Mouse (Mus musculus): ENCODE results near the gene Sgf29. TPM values are rescaled to one million over a fixed set of nuclear protein-coding genes. Genes with fewer than 3 reads are reported as not detected.

Gene Sgf29
- polyA plus RNA-seq, 1 experiment = 45.5 TPM

DNA sequence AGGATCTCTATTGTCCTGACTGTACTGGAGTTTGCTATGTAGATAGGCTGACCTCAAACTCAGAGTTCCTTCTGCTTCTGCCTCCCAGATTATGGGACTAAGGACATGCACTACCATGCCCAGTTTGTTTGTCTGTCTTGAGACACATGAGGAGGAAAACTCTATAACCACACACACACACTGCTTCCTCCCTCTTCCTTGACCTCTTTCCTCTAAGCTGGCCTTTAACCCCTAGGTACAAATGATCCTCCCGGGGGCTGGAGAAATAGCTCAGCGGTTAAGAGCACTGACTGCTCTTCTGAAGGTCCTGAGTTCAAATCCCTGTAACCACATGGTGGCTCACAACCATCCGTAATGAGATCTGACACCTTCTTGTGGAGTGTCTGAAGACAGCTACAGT, 4.8 kb upstream of the Sgf29 start:
- no peaks in the 10 kb centered on the region for H3K4me1 ChIP-seq (ENCODE audit: control insufficient read depth, insufficient read depth, low read length)
- no peak overlapping the region for H3K27ac ChIP-seq (ENCODE audit: insufficient read depth, low read length)
- TF ChIP-seq CTCF (IDR thresholded peaks at IDR 0.05; ENCODE audit: borderline replicate concordance, insufficient read depth, low read depth, low read length) (no peak), POLR2A (IDR thresholded peaks at IDR 0.05; ENCODE audit: borderline replicate concordance, insufficient read depth, low read length) (no peak)
- no peak overlapping the region for H3K4me3 ChIP-seq (replicated peaks; ENCODE audit: insufficient read depth, low read depth, low read length)
- WGBS = 82% methylated on average over 3 of the region's 3 CpGs
- DNase-seq = no peak
- no peaks in the 10 kb centered on the region for H3K27me3 ChIP-seq (ENCODE audit: control insufficient read depth, insufficient read depth, low read length)

DNA sequence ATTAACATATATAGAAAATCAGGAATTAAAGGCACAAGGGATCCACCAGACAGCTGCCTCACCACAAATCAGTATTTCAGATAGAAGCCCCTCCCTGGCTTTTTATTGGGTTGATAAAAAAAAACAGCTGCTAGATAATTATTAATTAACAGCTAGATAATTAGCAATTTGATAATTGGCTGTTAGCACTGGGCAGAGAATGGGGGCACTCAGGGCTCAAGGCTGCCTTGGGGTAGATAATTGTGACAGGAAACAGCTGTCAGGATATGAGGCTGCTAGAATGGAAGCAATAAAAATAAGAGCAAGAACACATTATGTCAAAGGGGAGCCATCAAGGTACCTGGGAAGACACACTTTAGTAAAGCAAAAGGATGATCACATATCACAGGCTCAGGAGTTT, 4.2 kb upstream of the Sgf29 start:
- H3K4me3 ChIP-seq (replicated peaks; ENCODE audit: insufficient read depth, low read depth, low read length) = no peak overlapping the region
- no peak overlapping the region for H3K27ac ChIP-seq (ENCODE audit: insufficient read depth, low read length)
- H3K27me3 ChIP-seq (ENCODE audit: control insufficient read depth, insufficient read depth, low read length) = no peaks in the 10 kb centered on the region
- DNase-seq = no peak
- H3K4me1 ChIP-seq (ENCODE audit: control insufficient read depth, insufficient read depth, low read length) = no peaks in the 10 kb centered on the region
- TF ChIP-seq CTCF (IDR thresholded peaks at IDR 0.05; ENCODE audit: borderline replicate concordance, insufficient read depth, low read depth, low read length) = no peak
- no peak for TF ChIP-seq POLR2A (IDR thresholded peaks at IDR 0.05; ENCODE audit: borderline replicate concordance, insufficient read depth, low read length)

DNA sequence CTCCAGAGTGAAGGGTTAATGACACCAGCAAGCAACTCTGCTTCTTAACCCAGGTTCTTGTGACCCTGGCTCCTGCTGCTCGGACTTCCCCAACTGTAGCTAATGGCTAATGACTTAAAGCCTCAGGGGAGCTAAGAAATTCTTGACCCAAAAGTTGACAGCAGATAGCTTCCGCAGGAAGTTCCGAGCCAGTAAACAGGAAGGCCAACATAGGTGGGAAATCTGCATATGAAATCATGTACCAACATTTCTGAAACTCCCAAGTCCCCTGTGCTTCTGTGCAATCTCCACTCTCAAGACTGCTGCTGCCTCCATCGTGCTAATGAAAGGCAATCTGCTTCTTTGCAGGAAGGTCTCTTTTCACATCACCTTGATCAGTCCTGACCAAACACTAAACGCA, 3.4 kb upstream of the Sgf29 start:
- WGBS = 65% methylated on average over 5 of the region's 5 CpGs
- DNase-seq = no peak

DNA sequence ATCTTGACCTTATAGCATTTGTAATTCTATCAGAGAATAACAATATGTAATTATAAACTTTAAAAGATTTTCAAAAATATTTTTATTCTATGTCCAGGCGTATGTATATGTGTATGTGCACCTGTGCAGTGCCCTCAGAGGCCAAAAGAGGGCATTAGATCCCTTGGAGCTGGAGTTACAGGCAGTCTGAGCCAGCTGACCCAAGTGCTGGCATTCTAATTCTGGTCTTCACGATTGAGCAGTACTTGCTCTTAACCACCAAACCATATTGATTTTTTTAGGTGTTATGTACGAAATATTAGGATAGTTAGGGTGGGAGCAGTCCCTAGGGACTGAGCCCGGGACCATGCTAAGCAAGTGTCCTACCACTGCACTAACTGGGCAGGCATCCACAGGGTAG, 623 bp upstream of the Sgf29 start:
- Histone ChIP-seq H3K27ac (ENCODE audit: insufficient read depth, low read length) (no peak overlapping the region), H3K4me3 (replicated peaks; ENCODE audit: insufficient read depth, low read depth, low read length) (no peak overlapping the region), H3K27me3 (ENCODE audit: control insufficient read depth, insufficient read depth, low read length) (no peaks in the 10 kb centered on the region), H3K4me1 (ENCODE audit: control insufficient read depth, insufficient read depth, low read length) (no peaks in the 10 kb centered on the region)
- DNase-seq = peak; percentile 11 to 17
- WGBS = 61% methylated on average over 4 of the region's 4 CpGs
- TF ChIP-seq POLR2A (IDR thresholded peaks at IDR 0.05; ENCODE audit: borderline replicate concordance, insufficient read depth, low read length) = no peak
- TF ChIP-seq CTCF (IDR thresholded peaks at IDR 0.05; ENCODE audit: borderline replicate concordance, insufficient read depth, low read depth, low read length) = no peak

More for the DNA sequence above, 3.4 kb upstream of the Sgf29 start:
- TF ChIP-seq POLR2A (IDR thresholded peaks at IDR 0.05; ENCODE audit: borderline replicate concordance, insufficient read depth, low read length) (no peak), CTCF (IDR thresholded peaks at IDR 0.05; ENCODE audit: borderline replicate concordance, insufficient read depth, low read depth, low read length) (no peak)
- no peaks in the 10 kb centered on the region for H3K4me1 ChIP-seq (ENCODE audit: control insufficient read depth, insufficient read depth, low read length)
- no peak overlapping the region for H3K4me3 ChIP-seq (replicated peaks; ENCODE audit: insufficient read depth, low read depth, low read length)
- no peak overlapping the region for H3K27ac ChIP-seq (ENCODE audit: insufficient read depth, low read length)
- no peaks in the 10 kb centered on the region for H3K27me3 ChIP-seq (ENCODE audit: control insufficient read depth, insufficient read depth, low read length)

DNA sequence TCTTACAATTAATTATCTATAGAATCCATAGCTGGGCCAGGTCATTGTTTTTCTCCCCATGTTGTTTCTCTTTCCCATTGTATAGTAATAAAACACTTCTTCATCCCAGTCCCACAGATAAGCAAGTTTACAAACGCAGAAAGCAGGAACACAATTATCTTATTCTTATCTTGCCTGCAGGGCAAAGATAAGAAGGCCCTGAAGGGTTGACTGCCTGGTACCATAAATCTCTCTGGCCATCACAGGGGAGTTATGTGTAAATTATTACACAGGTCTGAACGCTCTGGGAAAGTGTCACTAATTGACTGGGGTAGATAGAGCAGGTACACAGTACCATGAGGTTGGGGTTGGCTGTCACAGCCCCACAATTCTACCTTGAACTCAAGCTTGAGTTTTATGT, 1.7 kb downstream of the Sgf29 start:
- H3K4me1 ChIP-seq (ENCODE audit: control insufficient read depth, insufficient read depth, low read length) = no peaks in the 10 kb centered on the region
- no peak overlapping the region for H3K4me3 ChIP-seq (replicated peaks; ENCODE audit: insufficient read depth, low read depth, low read length)
- TF ChIP-seq POLR2A (IDR thresholded peaks at IDR 0.05; ENCODE audit: borderline replicate concordance, insufficient read depth, low read length) = no peak
- no peak for TF ChIP-seq CTCF (IDR thresholded peaks at IDR 0.05; ENCODE audit: borderline replicate concordance, insufficient read depth, low read depth, low read length)
- 92% methylated on average over 2 of the region's 2 CpGs for WGBS
- DNase-seq = no peak
- no peaks in the 10 kb centered on the region for H3K27me3 ChIP-seq (ENCODE audit: control insufficient read depth, insufficient read depth, low read length)
- no peak overlapping the region for H3K27ac ChIP-seq (ENCODE audit: insufficient read depth, low read length)

DNA sequence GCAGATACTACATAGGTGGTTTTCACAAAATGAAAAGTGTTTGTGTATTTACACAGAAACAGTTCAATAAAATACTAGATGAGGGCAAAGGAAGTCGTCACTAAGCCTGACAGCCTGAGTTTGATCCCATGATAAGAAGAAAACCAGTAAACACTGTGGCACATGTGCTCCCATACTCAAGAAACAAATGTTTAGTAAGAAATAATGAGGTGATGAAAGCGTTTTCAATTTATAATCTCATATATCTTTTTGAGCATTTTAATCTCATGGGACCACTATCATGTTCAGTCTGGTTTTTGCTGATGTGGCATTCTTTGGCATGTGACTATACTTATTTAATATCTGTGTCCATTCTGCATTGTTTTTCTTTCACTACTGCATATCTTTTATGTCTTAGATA, 4.9 kb downstream of the Sgf29 start:
- no peaks in the 10 kb centered on the region for H3K27me3 ChIP-seq (ENCODE audit: control insufficient read depth, insufficient read depth, low read length)
- 94% methylated on average over 2 of the region's 2 CpGs for WGBS
- no peak for DNase-seq

DNA sequence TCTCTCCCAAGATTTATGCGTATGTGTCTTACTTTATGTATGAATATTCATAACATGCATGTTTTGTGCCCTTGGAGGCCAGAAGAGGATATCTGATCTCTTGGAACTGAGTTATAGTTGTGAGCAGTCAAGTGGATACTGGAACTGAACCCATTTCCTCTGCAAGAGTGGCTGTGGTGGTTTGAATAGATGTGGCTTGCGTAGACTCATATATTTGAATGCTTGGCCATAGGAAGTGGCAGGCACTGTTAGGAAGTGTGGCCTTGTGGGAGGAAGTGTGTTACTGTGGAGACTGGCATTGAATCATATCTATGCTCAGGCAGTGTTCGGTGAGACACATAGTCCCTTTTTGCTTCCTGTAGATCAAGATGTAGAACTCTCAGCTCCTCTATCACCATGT, 6.6 kb downstream of the Sgf29 start:
- 91% methylated on average over 3 of the region's 3 CpGs for WGBS
- no peak for DNase-seq

More for the DNA sequence above, 4.9 kb downstream of the Sgf29 start:
- no peak for TF ChIP-seq POLR2A (IDR thresholded peaks at IDR 0.05; ENCODE audit: borderline replicate concordance, insufficient read depth, low read length)
- no peak for TF ChIP-seq CTCF (IDR thresholded peaks at IDR 0.05; ENCODE audit: borderline replicate concordance, insufficient read depth, low read depth, low read length)
- no peak overlapping the region for H3K27ac ChIP-seq (ENCODE audit: insufficient read depth, low read length)
- H3K4me3 ChIP-seq (replicated peaks; ENCODE audit: insufficient read depth, low read depth, low read length) = no peak overlapping the region
- H3K4me1 ChIP-seq (ENCODE audit: control insufficient read depth, insufficient read depth, low read length) = no peaks in the 10 kb centered on the region

DNA sequence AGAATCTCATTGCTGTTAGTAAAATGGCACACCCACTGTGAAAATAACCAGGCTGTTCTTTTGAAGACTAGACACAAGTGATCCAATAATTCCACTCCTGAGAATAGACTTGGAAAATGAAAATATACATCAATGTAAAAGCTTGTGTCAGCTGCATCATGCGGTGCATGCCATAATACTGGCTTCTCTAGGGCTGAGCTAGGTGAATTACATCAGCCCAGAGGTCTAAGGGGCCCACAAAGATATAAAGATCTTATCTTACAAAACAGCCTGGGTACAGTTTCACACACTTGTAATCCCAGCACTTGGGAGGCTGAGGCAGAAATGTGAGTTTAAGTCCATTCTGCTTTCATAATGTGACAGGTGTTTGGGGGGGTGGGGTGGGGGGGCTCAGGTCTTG, 8.4 kb downstream of the Sgf29 start:
- 95% methylated on average over 1 of the region's 1 CpGs for whole genome bisulfite sequencing
- Histone ChIP-seq H3K4me3 (replicated peaks; ENCODE audit: insufficient read depth, low read depth, low read length) (no peak overlapping the region), H3K4me1 (ENCODE audit: control insufficient read depth, insufficient read depth, low read length) (no peaks in the 10 kb centered on the region), H3K27ac (ENCODE audit: insufficient read depth, low read length) (no peak overlapping the region), H3K27me3 (ENCODE audit: control insufficient read depth, insufficient read depth, low read length) (no peaks in the 10 kb centered on the region)
- DNase-seq = no peak
- TF ChIP-seq CTCF (IDR thresholded peaks at IDR 0.05; ENCODE audit: borderline replicate concordance, insufficient read depth, low read depth, low read length) (no peak), POLR2A (IDR thresholded peaks at IDR 0.05; ENCODE audit: borderline replicate concordance, insufficient read depth, low read length) (no peak)

More for the DNA sequence above, 6.6 kb downstream of the Sgf29 start:
- Histone ChIP-seq H3K4me1 (ENCODE audit: control insufficient read depth, insufficient read depth, low read length) (no peaks in the 10 kb centered on the region), H3K4me3 (replicated peaks; ENCODE audit: insufficient read depth, low read depth, low read length) (no peak overlapping the region), H3K27me3 (ENCODE audit: control insufficient read depth, insufficient read depth, low read length) (no peaks in the 10 kb centered on the region), H3K27ac (ENCODE audit: insufficient read depth, low read length) (no peak overlapping the region)
- TF ChIP-seq POLR2A (IDR thresholded peaks at IDR 0.05; ENCODE audit: borderline replicate concordance, insufficient read depth, low read length) (no peak), CTCF (IDR thresholded peaks at IDR 0.05; ENCODE audit: borderline replicate concordance, insufficient read depth, low read depth, low read length) (no peak)
